Mouse (Mus musculus): Measurements from ENCODE around the gene Golph3l.

The Golph3l gene

DNA sequence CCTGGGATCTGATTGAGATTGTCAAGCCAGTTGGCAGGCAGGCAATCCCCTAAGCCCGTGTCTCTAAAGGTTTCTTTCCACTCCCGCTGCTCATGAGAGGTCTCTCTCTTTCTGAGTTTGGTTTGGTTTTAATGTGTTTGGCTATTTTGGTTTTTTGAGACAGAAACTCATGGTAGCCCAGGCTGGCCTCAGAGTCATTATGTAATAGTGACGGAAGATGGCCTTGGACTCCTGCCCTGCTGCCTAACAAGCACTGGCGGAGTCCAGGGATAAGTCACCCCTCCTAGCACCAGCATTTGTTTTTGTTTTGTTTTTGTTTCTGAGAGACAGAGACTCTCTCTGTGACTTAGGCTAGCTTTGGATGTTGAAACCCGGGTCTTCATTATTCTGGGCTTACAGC lies 66.7 kb downstream of the Golph3l start:
- in situ Hi-C loops (cut with MboI, MseI): no loop called here

DNA sequence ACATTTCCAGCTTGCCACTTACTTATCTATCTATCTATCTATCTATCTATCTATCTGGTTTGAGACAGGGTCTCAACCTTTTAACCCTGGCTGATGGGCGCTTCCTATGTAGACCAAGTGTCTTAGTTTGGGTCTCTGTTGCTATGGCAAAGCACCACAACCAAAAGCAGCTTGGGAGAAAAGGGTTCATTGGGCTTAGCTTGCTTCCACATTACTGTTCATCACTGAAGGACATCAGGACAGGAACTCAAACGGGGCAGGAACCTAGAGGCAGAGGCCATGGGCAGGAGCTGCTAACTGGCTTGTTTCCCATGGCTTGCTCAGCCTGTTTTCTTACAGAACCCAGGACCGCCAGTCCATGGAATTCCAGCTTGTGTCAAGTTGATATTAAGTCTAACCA lies 68.4 kb downstream of the Golph3l start:
- in situ Hi-C loops (cut with MboI, MseI): no loop called here

GRCm38 (mm10) chr3:95657711-95658110 lies 69.0 kb downstream of the Golph3l start:
- in situ Hi-C loops (cut with MboI, MseI): no loop called here

DNA sequence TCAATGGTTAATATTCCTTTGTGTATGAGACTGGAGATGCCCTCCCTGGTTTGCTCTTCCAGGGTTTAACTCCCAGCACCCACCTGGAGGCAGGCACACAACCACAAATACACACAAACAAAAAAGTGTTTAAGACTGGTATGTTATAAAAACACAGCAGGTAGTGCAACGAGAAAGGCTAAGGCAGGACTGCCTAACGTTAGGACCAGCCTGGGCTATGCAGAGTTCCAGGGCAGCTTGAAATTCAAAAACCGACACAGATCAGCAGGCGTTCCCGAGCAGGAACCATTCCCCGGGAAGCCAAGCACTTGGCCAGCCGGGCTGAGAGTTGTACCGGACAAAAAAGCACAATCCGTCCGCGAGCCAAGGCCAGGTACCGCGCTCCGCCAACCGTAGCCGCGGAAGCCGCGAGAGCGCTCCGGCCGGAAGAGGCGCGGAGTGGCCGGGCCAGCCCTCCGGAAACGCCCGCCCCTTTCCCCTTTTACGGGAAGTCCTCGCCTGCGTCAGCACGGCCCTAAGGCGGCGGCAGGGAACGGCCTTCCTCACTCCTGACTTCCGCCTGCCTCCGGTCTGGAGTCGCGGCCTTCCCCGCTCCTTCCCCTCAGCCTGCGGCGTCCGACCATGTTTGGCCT lies 69.6 kb downstream of the Golph3l start, which contains the start of gene Mcl1:
TSS of gene Mcl1 (plus strand) at position 553 of the 632 bp plus-strand sequence.
- in situ Hi-C loops (cut with MboI, MseI): no loop called here

- in situ Hi-C loops (cut with MboI, MseI): no loop called here
Observed at GRCm38 (mm10) chr3:95658868-95659712, 70.4 kb downstream of the Golph3l start.

- in situ Hi-C loops (cut with MboI, MseI): no loop called here
Observed at GRCm38 (mm10) chr3:95659948-95660347, 71.2 kb downstream of the Golph3l start.

GRCm38 (mm10) chr3:95660788-95661478 lies 72.2 kb downstream of the Golph3l start:
- in situ Hi-C loops (cut with MboI, MseI): no loop called here

DNA sequence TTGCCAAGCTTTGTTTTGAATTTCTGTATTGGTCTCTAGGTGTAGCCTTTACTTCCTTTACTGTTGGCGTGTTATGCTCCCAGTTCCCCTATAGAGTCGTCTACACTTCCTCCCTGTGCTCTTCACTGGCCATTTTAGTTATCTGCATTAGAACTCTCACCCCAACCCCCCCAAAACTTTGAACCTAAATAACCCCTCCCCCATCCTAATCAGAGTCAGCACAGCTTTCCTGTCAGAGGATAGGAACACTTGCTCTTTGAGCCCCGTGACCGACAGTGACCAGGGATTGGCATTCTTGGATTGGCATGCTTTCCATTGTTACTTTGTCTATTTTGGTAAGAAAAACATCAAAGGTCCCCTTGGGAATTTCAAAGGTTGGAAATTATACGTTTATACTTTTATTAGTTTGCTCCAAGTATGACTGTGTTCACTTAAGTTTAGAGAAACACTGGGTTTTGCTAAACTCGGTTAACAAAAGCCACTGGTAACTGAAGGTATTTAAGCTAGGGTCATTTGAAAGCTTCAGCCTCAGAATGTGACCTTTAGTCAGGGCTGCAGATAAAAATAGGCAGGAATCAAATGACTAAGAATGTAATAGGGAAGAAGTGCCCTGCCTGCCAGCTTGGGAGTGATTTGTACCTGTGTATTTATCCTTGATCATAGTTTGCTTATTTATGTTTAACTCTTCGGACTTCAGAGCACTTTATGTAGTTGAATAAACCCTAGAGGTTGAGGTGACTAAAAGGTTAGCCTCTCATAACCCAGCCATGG lies 73.4 kb downstream of the Golph3l start:
- in situ Hi-C loops (cut with MboI, MseI): no loop called here

DNA sequence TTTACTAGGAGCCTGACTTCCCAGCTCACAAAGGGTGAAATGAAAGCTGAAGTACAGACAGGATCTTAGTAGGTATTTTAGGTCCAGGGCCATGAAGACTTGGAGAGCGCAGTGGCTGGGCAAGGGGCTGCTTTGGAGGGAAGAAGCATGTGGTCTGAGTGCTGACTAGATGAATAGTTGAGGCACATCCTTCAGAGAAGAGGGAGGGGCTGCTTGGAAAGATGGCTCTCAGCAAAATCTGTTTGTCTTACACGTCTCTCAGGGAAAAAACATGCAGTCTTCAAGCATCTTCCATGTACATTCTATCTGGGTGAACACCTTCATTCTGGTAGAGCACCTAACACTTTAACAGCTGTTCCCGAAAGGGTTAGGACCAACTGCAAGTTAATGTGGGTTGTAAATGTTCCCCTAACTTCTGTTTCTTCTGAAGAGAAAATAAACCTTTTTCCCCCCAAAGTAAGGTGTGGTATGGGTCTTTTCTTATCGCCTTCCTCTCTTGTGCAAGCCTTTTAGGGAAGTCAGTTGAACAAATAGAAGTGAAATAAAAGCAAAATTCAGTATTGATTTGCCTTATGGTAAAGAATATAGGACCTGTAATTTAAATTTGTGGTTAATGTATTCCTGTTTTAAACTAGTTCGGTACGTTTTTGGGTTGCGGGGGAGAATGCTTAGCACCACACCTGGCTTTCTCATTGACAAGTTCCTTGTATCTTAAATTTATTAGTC lies 74.2 kb downstream of the Golph3l start:
- in situ Hi-C loops (cut with MboI, MseI): no loop called here

DNA sequence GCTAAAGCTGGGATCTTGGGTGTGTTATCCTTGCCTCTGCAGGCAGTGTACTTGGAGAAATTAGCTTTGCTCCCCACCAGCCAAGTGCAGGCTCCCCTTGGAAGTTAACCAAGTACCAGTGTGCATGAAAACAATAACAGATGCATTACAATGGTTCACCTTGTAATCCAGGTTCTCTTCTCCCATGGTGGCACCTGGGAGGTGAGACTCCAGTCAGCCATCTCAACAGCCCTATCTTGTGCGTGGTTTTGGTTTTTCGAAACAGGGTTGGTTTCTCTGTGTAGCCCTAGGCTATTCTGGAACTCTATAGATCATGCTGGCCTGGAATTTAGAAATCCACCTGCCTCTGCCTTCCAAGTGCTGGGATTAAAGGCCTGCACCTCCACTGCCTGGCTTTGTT lies 74.8 kb downstream of the Golph3l start:
- in situ Hi-C loops (cut with MboI, MseI): no loop called here

- in situ Hi-C loops (cut with MboI, MseI): no loop called here
Observed at GRCm38 (mm10) chr3:95663969-95664608, 75.4 kb downstream of the Golph3l start.

DNA sequence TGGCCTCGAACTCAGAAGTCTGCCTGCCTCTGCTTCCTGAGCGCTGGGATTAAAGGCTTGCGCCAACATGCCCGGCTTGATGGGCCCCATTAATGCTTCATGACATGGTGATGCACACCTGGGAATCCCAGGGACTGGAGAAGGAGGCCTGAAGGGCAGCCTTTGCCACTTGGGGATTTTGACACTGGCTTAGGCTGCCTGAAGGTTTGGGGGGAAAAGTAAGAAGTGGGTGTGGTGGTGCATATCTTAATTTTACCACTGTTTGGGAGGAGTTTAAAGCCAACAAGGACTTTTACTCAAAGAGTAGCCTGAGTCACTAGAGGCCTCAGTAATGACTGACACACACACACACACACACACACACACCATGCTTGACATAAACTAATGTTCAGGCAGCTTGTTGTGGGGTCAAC lies 76.2 kb downstream of the Golph3l start:
- in situ Hi-C loops (cut with MboI, MseI): no loop called here

DNA sequence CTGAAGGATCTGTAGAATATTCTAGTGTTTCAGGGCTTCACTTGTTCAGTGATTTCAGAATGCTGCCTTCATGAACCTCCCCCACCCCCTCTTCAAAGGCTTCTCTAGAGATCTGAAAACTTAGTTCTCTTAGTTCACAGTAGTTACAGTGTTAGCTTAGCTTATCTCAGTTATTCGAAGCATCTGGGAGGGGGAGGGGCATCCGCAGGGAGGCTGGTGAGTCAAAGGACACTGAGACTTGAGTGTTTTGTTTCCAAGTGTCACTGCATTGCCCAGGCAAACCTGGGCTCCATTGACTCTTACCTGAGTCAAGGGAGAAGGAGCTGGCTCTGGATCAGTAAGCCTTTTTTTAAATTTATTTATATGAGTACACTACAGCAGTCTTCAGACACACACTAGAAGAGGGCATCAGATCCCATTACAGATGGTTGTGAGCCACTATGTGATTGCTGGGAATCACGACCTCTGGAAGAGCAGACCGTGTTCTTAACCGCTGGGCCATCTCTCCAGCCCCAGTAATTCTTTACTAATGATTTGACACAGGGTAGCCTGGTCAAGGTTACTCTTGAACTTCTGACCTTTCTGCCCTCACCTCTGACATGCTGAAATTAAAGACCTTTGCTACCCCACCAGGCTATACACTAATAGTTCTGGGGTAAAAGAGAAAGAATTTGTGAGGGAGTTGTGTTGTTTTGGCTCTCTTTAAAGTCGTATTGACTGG lies 77.5 kb downstream of the Golph3l start:
- in situ Hi-C loops (cut with MboI, MseI): no loop called here

DNA sequence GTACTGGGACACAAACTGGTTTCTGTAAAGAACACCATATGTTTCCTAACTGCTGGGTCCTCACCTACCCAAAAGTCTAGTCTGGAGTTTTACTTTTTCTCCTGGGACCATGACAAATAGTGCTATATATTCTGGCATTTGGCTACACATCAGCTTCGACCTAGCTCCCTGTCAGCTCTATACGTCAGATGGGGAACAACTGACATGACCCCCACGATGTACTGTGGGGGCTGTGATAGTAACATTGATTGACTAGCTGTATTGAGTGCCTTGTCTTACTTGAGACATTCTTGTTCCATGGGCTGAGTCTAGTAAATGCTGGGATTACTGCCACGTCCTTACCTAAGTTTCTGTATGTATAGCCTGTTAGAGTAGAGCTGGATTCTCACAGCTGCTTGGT lies 78.8 kb downstream of the Golph3l start:
- in situ Hi-C loops (cut with MboI, MseI): no loop called here

- in situ Hi-C loops (cut with MboI, MseI): no loop called here
Observed at GRCm38 (mm10) chr3:95668026-95668425, 79.3 kb downstream of the Golph3l start.
